Mouse (Mus musculus) E14TG2a.4 (cell line): ENCODE data around the gene Hectd4.

Experiments used
- CTCF ChIP-seq: conservative IDR thresholded peaks from 2 replicates; pipeline ENCODE4 v1.5.1; 2014; ENCODE audit warnings: low read length
- NANOG ChIP-seq: IDR thresholded peaks from 2 replicates; pipeline ENCODE4 v1.6.1; 2014; ENCODE audit warnings: borderline replicate concordance, low read length, mixed read lengths
- POU5F1 ChIP-seq: IDR thresholded peaks from 2 replicates; pipeline ENCODE4 v1.6.1; 2014; ENCODE audit warnings: low read length, borderline replicate concordance

DNA sequence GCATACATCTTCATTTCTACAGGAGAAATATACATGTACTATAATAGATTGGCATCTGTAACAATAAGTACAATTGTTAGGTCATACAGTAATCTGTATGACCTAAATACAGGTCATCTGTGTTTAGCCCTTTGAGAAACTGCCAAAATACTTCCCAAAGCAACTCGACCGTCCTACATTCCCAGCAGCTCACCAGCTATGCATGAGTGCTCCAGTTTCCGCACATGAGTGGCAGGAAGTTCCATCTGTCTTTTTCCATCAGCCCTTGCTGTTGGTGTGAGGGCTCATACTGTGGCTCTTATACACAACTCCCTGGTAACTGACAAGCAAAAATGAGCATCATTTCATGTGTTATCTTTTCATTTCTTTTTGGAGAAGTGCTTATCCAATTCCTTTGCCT is 116.0 kb downstream of the Hectd4 start:
- no peak for TF ChIP-seq CTCF
- TF ChIP-seq NANOG = no peak
- no peak for TF ChIP-seq POU5F1
